Mouse (Mus musculus): Measurements from ENCODE around the gene Upf3a. TPM values are rescaled to one million over a fixed set of nuclear protein-coding genes. Genes with fewer than 3 reads are reported as not detected.

The Upf3a gene
- polyA plus RNA-seq, 1 experiment from 2014 or later, result 42.1 TPM

DNA sequence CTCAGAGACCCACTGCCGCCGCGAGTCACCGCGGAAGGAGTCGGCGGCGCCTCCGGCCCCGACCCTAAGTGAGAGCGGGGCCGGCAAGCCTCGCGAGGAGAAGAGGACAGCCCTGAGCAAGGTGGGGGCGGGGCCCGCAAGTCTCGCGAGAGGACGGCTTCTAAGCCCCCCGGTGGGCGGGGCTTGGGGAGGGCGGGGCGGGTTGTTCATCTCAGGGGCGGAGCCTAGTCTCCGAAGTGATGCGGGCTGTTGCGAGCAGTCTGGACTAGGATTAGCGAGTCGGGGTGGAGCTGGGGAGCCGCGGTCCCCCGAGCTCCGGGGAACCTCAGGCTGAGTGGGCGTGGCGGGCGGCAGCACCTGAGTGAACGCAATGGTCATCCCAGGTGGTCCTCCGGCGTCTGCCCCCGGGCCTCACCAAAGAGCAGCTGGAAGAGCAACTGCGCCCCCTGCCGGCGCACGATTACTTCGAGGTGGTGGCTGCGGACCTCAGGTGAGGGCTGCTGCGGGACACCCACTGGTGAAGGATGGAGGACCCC, 417 bp downstream of the Upf3a start:
- Histone ChIP-seq H3K4me1 (ENCODE audit: insufficient read depth, low read depth, low read length) (no peaks in the 10 kb centered on the region), H3K4me2 (replicated peaks; ENCODE audit: low read depth, low read length) (peak overlapping the region; percentile 83), H3K9me3 (ENCODE audit: low read length) (no peaks in the 10 kb centered on the region), H3K27me3 (replicated peaks; ENCODE audit: insufficient read depth, low read length) (no peaks in the 10 kb centered on the region), H3K4me3 (ENCODE audit: low read depth, low read length) (peak overlapping the region; percentile 80), H3K9ac (replicated peaks; ENCODE audit: low read depth) (peak overlapping the region; percentile 98), H3K27ac (ENCODE audit: low read length) (peak overlapping the region; percentile 99), H3K36me3 (ENCODE audit: insufficient read depth, low read length) (no peaks in the 10 kb centered on the region)
- peak; percentile 98 for DNase-seq (ENCODE audit: low spot score)
- ATAC-seq, result peak; percentile 97
- TF ChIP-seq EP300 (IDR thresholded peaks at IDR 0.05), result peak; percentile 56; the same call in 1 of the 2 replicates
- peak; percentile 92 for TF ChIP-seq CTCF (IDR thresholded peaks at IDR 0.05)
- 2% methylated on average over 35 of the region's 47 CpGs for WGBS

DNA sequence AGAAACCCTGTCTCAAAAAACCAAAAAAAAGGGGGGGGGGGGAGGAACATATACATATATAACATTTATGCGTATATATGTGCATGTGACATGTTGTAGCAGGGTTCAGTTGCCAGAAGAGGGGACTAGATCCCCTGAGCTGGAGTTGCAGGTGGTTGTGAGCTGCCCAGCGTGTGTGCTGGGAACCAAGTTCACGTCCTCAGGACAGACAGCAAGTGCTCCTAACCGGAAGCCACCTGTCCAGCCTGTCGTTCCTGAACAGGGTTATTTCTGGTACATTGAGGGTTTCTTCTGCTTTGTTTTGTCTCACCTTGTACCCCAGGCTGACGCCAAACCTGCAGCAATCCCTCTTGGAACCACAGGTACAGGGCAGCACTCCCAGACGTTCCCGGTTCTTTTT, 4.2 kb downstream of the Upf3a start:
- no peak for DNase-seq (ENCODE audit: low spot score)
- Histone ChIP-seq H3K4me2 (replicated peaks; ENCODE audit: low read depth, low read length) (no peak overlapping the region), H3K9ac (replicated peaks; ENCODE audit: low read depth) (no peak overlapping the region), H3K27ac (ENCODE audit: low read length) (no peak overlapping the region), H3K4me3 (ENCODE audit: low read depth, low read length) (no peak overlapping the region), H3K9me3 (ENCODE audit: low read length) (no peaks in the 10 kb centered on the region), H3K4me1 (ENCODE audit: insufficient read depth, low read depth, low read length) (no peaks in the 10 kb centered on the region), H3K36me3 (ENCODE audit: insufficient read depth, low read length) (peaks cover 18% of the 10 kb centered on the region; the same call in 1 of the 2 replicates), H3K27me3 (replicated peaks; ENCODE audit: insufficient read depth, low read length) (no peaks in the 10 kb centered on the region)
- TF ChIP-seq CTCF (IDR thresholded peaks at IDR 0.05) (no peak), EP300 (IDR thresholded peaks at IDR 0.05) (no peak)
- WGBS, result 95% methylated on average over 8 of the region's 8 CpGs
- ATAC-seq, result no peak

DNA sequence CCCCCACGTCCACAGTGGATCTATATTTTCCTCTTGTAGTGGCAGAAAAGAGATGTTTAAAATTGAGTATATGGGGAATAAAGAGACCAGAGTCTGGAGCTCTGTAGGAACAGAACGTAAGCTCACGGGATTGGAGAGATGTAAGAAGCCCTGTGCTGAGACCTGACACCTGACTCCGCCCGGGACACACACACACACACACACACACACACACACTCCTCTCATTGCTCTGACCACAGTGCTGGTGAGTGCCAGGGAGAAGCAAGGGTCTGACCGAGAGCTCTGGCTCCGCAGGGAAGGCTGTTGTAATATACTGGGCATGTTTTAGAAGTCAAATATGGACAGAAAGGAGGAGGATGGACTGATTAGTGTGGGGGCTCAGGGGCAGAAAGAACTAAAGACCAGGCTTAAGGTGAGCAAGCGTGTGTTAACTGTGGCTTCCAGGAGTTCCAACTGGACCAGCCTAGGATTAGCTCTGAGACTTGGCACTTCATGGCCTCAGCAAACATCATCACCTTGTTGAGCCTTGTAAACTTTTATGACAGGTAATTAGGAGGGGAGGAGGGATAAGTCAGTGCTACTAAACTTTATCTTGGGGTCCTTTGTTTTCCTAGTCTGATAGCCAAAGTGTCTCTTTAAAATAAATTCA, 7.8 kb downstream of the Upf3a start:
- Histone ChIP-seq H3K27ac (ENCODE audit: low read length) (no peak overlapping the region), H3K9me3 (ENCODE audit: low read length) (no peaks in the 10 kb centered on the region), H3K36me3 (ENCODE audit: insufficient read depth, low read length) (peaks cover 35% of the 10 kb centered on the region), H3K27me3 (replicated peaks; ENCODE audit: insufficient read depth, low read length) (no peaks in the 10 kb centered on the region), H3K9ac (replicated peaks; ENCODE audit: low read depth) (no peak overlapping the region), H3K4me2 (replicated peaks; ENCODE audit: low read depth, low read length) (no peak overlapping the region), H3K4me3 (ENCODE audit: low read depth, low read length) (no peak overlapping the region), H3K4me1 (ENCODE audit: insufficient read depth, low read depth, low read length) (no peaks in the 10 kb centered on the region)
- DNase-seq (ENCODE audit: low spot score), result no peak
- no peak for ATAC-seq
- TF ChIP-seq CTCF (IDR thresholded peaks at IDR 0.05) (no peak), EP300 (IDR thresholded peaks at IDR 0.05) (no peak)
- WGBS, result 88% methylated on average over 8 of the region's 8 CpGs

DNA sequence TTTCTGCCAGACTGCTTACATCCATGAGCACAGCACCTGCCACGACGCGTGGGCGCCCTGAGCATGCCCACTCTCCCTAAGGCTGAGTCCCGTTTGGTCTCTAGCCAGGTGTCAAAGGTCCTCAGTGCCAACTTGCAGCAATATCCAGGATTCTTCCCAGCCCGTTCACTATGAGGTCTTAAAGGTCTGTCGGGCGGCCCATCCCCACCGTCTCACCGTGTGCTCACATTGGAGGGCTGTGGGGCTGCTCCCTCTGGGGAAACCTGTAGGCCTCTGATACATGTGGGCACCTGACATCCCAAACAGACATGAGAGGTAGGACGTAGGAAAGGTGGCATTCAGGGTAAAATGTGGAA, 8.3 kb downstream of the Upf3a start:
- no peak for ATAC-seq
- H3K9me3 ChIP-seq (ENCODE audit: low read length), result no peaks in the 10 kb centered on the region
- DNase-seq (ENCODE audit: low spot score), result no peak
- H3K9ac ChIP-seq (replicated peaks; ENCODE audit: low read depth), result no peak overlapping the region
- peaks cover 35% of the 10 kb centered on the region for H3K36me3 ChIP-seq (ENCODE audit: insufficient read depth, low read length)
- H3K4me1 ChIP-seq (ENCODE audit: insufficient read depth, low read depth, low read length), result no peaks in the 10 kb centered on the region
- H3K27me3 ChIP-seq (replicated peaks; ENCODE audit: insufficient read depth, low read length), result no peaks in the 10 kb centered on the region
- TF ChIP-seq EP300 (IDR thresholded peaks at IDR 0.05) (no peak), CTCF (IDR thresholded peaks at IDR 0.05) (no peak)
- no peak overlapping the region for H3K4me3 ChIP-seq (ENCODE audit: low read depth, low read length)
- H3K27ac ChIP-seq (ENCODE audit: low read length), result no peak overlapping the region
- no peak overlapping the region for H3K4me2 ChIP-seq (replicated peaks; ENCODE audit: low read depth, low read length)
- 92% methylated on average over 11 of the region's 11 CpGs for WGBS

DNA sequence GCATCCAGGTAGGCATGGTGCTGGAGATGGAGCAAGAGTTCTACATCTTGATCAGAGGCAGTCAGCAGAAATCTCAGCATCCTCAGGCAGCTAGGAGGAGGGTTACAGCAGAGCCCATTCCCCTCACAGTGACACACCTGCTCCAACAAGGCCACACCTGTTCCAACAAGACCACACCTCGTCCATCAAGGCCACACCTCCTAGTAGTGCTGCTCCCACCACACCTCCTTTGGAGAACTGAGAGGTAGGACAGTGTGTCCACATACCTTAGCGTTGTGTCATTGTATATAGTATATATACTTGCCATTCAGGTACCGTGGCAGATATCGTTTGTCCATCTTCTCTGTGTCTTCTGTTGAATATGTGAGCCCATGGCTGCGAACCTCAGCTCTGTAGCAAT, 12.3 kb downstream of the Upf3a start:
- TF ChIP-seq CTCF (IDR thresholded peaks at IDR 0.05), result no peak
- TF ChIP-seq EP300 (IDR thresholded peaks at IDR 0.05), result no peak
- H3K4me1 ChIP-seq (ENCODE audit: insufficient read depth, low read depth, low read length), result peaks cover 5% of the 10 kb centered on the region; the same call in 1 of the 2 replicates
- ATAC-seq, result no peak
- H3K4me3 ChIP-seq (ENCODE audit: low read depth, low read length), result no peak overlapping the region
- H3K9me3 ChIP-seq (ENCODE audit: low read length), result no peaks in the 10 kb centered on the region
- peaks cover 26% of the 10 kb centered on the region for H3K36me3 ChIP-seq (ENCODE audit: insufficient read depth, low read length)
- no peaks in the 10 kb centered on the region for H3K27me3 ChIP-seq (replicated peaks; ENCODE audit: insufficient read depth, low read length)
- H3K27ac ChIP-seq (ENCODE audit: low read length), result no peak overlapping the region
- 94% methylated on average over 5 of the region's 5 CpGs for WGBS
- DNase-seq (ENCODE audit: low spot score), result no peak
- H3K4me2 ChIP-seq (replicated peaks; ENCODE audit: low read depth, low read length), result no peak overlapping the region
- H3K9ac ChIP-seq (replicated peaks; ENCODE audit: low read depth), result no peak overlapping the region

DNA sequence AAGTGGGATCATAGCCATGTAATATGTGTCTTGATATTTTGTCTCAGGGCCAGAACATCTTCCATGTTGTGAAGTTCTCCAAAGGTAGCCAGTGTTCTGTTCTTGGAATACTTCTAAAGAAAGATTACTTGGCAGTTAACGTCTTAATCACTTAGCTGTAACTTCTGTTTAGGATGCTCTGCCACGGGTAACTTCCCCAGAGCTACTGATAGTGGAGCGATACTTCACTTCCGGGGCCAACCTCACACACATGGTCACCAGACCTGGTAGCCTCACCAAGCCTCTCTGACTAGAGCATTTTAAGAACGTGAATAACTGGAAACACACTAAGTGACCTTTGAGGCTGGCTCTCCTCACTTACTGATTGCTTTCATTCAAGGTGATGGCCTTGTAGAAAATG, 14.2 kb downstream of the Upf3a start:
- no peak for ATAC-seq
- peaks cover 5% of the 10 kb centered on the region; the same call in 1 of the 2 replicates for H3K4me1 ChIP-seq (ENCODE audit: insufficient read depth, low read depth, low read length)
- peaks cover 17% of the 10 kb centered on the region for H3K36me3 ChIP-seq (ENCODE audit: insufficient read depth, low read length)
- no peak overlapping the region for H3K4me2 ChIP-seq (replicated peaks; ENCODE audit: low read depth, low read length)
- H3K4me3 ChIP-seq (ENCODE audit: low read depth, low read length), result no peak overlapping the region
- 88% methylated on average over 5 of the region's 5 CpGs for WGBS
- H3K27ac ChIP-seq (ENCODE audit: low read length), result no peak overlapping the region
- no peaks in the 10 kb centered on the region for H3K9me3 ChIP-seq (ENCODE audit: low read length)
- no peak for DNase-seq (ENCODE audit: low spot score)
- TF ChIP-seq EP300 (IDR thresholded peaks at IDR 0.05) (no peak), CTCF (IDR thresholded peaks at IDR 0.05) (no peak)
- no peaks in the 10 kb centered on the region for H3K27me3 ChIP-seq (replicated peaks; ENCODE audit: insufficient read depth, low read length)
- H3K9ac ChIP-seq (replicated peaks; ENCODE audit: low read depth), result no peak overlapping the region
